Mouse (Mus musculus): ENCODE measurements at regions not wholly inside any gene's neighbourhood (a gene's known extent, or its start where the extent isn't known, plus 50 kb on each side); places are given as distances from the start of the nearest gene placed in this dataset.

DNA sequence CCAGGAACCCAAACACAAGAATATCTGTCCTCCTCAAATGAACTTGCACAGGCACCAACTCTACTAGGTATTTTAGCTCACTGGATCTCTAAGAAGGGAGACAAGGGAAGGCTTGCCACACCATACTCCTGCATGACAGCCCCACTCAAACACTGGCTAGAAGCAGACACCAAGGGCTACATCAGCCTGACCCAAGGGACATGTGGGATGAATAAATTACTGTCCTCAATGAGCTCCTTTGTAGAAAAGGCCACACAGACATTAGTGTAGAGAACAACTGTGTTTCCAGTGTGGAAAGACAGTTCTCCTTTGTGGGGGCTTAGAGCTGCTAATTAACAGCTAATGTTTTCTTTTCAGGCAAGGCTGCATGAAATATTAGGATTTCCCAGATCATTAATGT is 335.9 kb upstream of the Clnk start:
- TF ChIP-seq CTCF (conservative IDR thresholded peaks at IDR 0.05; ENCODE audit: insufficient read depth, insufficient read length, low read depth, low read length), result no peak
- no peak for TF ChIP-seq POLR2A (IDR thresholded peaks at IDR 0.05; ENCODE audit: low read depth, low read length)

Data from kidney, adult 2 months (tissue).